ENCODE assay signal across 8 mouse cellular contexts in genomic region chr4:133813174-133813991, GRCm38 (mm10). TPM values are rescaled to one million over a fixed set of nuclear protein-coding genes. Genes with fewer than 3 reads are reported as not detected.
DNase-seq lines count a peak whose midpoint lies in the region; ATAC-seq and TF ChIP-seq lines count a peak whose summit lies in the region.

No protein-coding gene starts in this region.

- peak overlapping the region; percentile 63 for H3K4me2 ChIP-seq in hindbrain, postnatal 0 days (ENCODE audit: low read depth, low read length)

- H3K36me3 ChIP-seq in hindbrain, postnatal 0 days (ENCODE audit: insufficient read depth, low read length), result no peaks in the 10 kb centered on the region

- intact Hi-C loops in gastrocnemius, adult 2 months (cut with DNase I), result loop anchor here (1.0 to 5.0 kb wide), 2 partner anchors 36 to 59 kb away; no protein-coding TSS in a partner anchor
- intact Hi-C loops in left cerebral cortex, adult 2 months (cut with DNase I), result loop anchor here (1.0 kb wide), 2 partner anchors 56 to 141 kb away; partner anchors contain the start of gene Pigv

- no peaks in the 10 kb centered on the region for H3K27me3 ChIP-seq in hindbrain, postnatal 0 days (ENCODE audit: insufficient read depth, low read length)

- H3K9me3 ChIP-seq in hindbrain, postnatal 0 days (ENCODE audit: low read length), result no peaks in the 10 kb centered on the region

- H3K27ac ChIP-seq in gastrocnemius, adult 2 months, result peak overlapping the region; percentile 100
- H3K27ac ChIP-seq in hindbrain, postnatal 0 days, result peak overlapping the region; percentile 100
- peak overlapping the region; percentile 99 for H3K27ac ChIP-seq in left cerebral cortex, adult 2 months

- WGBS in hindbrain, postnatal 0 days, result under 1% methylated on average over 57 of the region's 101 CpGs

- 0 out of 2 replicates have a peak, but pooled peaks cover 6% of the 10 kb centered on the region for H3K4me1 ChIP-seq in hindbrain, postnatal 0 days (ENCODE audit: insufficient read depth, low read length)

- peak; percentile 98 for DNase-seq in ZHBTc4 (ENCODE audit: low read depth, low spot score)
- peak; percentile 98 for DNase-seq in gastrocnemius, adult 2 months
- DNase-seq in hindbrain, postnatal 0 days (ENCODE audit: low spot score), result peak; percentile 98
- peak; percentile 88 to 91 for DNase-seq in left cerebral cortex, adult 2 months (ENCODE audit: extremely low spot score in 1 of 2, low spot score in 2 of 2)
- peak; percentile 82 to 88 for DNase-seq in right cerebral cortex, adult 2 months (ENCODE audit: low spot score in 2 of 2)
- peak; percentile 97 for DNase-seq in urinary bladder, postnatal 14 days (ENCODE audit: low spot score)

- ATAC-seq in common myeloid progenitor, adult 5-6 weeks (replicated peaks; ENCODE audit: low read depth, poor library complexity, severe bottlenecking), result peak; percentile 80
- ATAC-seq in hindbrain, postnatal 0 days, result peak; percentile 94
- peak; percentile 78 for ATAC-seq in megakaryocyte, adult 5-6 weeks (ENCODE audit: poor library complexity, severe bottlenecking)

- H3K4me3 ChIP-seq in gastrocnemius, adult 2 months, result peak overlapping the region; percentile 88
- H3K4me3 ChIP-seq in hindbrain, postnatal 0 days (ENCODE audit: low read length), result peak overlapping the region; percentile 64
- peak overlapping the region; percentile 59 for H3K4me3 ChIP-seq in left cerebral cortex, adult 2 months

- no peak for TF ChIP-seq CTCF in gastrocnemius, adult 2 months (IDR thresholded peaks at IDR 0.05)
- no peak for TF ChIP-seq CTCF in hindbrain, postnatal 0 days (IDR thresholded peaks at IDR 0.05; ENCODE audit: low read depth)
- TF ChIP-seq CTCF in left cerebral cortex, adult 2 months (IDR thresholded peaks at IDR 0.05), result no peak

- peak overlapping the region; percentile 78 for H3K9ac ChIP-seq in hindbrain, postnatal 0 days (replicated peaks; ENCODE audit: low read length)

RNA-seq across cellular contexts. Expression of gene Arid1a, which starts 56.8 kb away (rescaled TPM):
- total RNA-seq in common myeloid progenitor, adult 5-6 weeks (2017), result 41.5 and 67.0 TPM in 2 replicates
- 10 to 100 TPM; 24.1 to 26.2 TPM for total RNA-seq in gastrocnemius, adult 2 months (2021)
- 54.1 and 59.1 TPM in 2 replicates for total RNA-seq in hindbrain, postnatal 0 days (2014; rRNA removed)
- polyA plus RNA-seq in hindbrain, postnatal 0 days (2015; fragmentation: Nextera tagmentation; extraction: Ambion mirVana), result 17.6 and 17.7 TPM in 2 replicates
- total RNA-seq in left cerebral cortex, adult 2 months (2021), result 10 to 100 TPM; 90.9 to 98.6 TPM
- 95.9 and 112 TPM in 2 replicates for total RNA-seq in megakaryocyte, adult 5-6 weeks (2015)
- 29.7 and 40.6 TPM in 2 replicates for total RNA-seq in megakaryocyte, adult 5-6 weeks (2017)

Comparison
In these comparisons a context has a peak if more than half of its experiments do, and no peak if none do; other contexts are left out.
1. Peak in every context shown above with its lines: DNase-seq, ATAC-seq, H3K4me3 ChIP-seq and H3K27ac ChIP-seq.